Mouse (Mus musculus) erythroblast, adult 5-6 weeks (primary cell): Measurements from ENCODE around the gene Chrm4. TPM values are rescaled to one million over a fixed set of nuclear protein-coding genes. Genes with fewer than 3 reads are reported as not detected.
A peak's percentile ranks its signal among the peaks of the same experiment; 100 is the strongest.

ENCODE experiments used
- ATAC-seq: replicated peaks from 2 replicates; pipeline ENCODE4 v1.8.0; 2016; ENCODE audit warnings: moderate number of reproducible peaks, mild to moderate bottlenecking, moderate TSS enrichment, inconsistent platforms; ENCODE audit not compliant: poor library complexity, low FRiP score, severe bottlenecking
- total RNA-seq, 2 experiments: library from RNA; stranded (forward) in 1 of 2; stranded (reverse) in 1 of 2; fragments of 150-400 nt in 1 of 2; fragments of 200-764, 138-1000 nt in 1 of 2; gene quantifications; 2 replicates each; pipeline versions ENCODE4 v1.2.3 to v1.2.4; 2015 to 2017; ENCODE audit warnings: low replicate concordance in 2 of 2

Chrm4 gene
- total RNA-seq, 2 experiments from 2014 or later: not detected

GRCm38 (mm10) chr2:91959544-91960410 is 32.7 kb downstream of the Chrm4 start:
- no peak for ATAC-seq

- no peak for ATAC-seq
Measured at GRCm38 (mm10) chr2:91960459-91960858, 33.4 kb downstream of the Chrm4 start.

- no peak for ATAC-seq
Measured at GRCm38 (mm10) chr2:91961901-91962761, 35.1 kb downstream of the Chrm4 start.

- no peak for ATAC-seq
Measured at GRCm38 (mm10) chr2:91962864-91963401, 35.9 kb downstream of the Chrm4 start.

GRCm38 (mm10) chr2:91963443-91963932 is 36.4 kb downstream of the Chrm4 start:
- peak; percentile 79 for ATAC-seq

- ATAC-seq: no peak
Measured at GRCm38 (mm10) chr2:91964610-91965204, 37.7 kb downstream of the Chrm4 start.

GRCm38 (mm10) chr2:91965417-91965816 is 38.4 kb downstream of the Chrm4 start:
- ATAC-seq: no peak

GRCm38 (mm10) chr2:91966367-91966766 is 39.3 kb downstream of the Chrm4 start:
- no peak for ATAC-seq

GRCm38 (mm10) chr2:91967962-91968361 is 40.9 kb downstream of the Chrm4 start:
- ATAC-seq: no peak

GRCm38 (mm10) chr2:91971231-91972097 is 44.4 kb downstream of the Chrm4 start:
- no peak for ATAC-seq

GRCm38 (mm10) chr2:91972121-91972566 is 45.1 kb downstream of the Chrm4 start:
- ATAC-seq: no peak

GRCm38 (mm10) chr2:91973416-91974135 is 46.5 kb downstream of the Chrm4 start:
- no peak for ATAC-seq

- ATAC-seq: no peak
Measured at GRCm38 (mm10) chr2:91975581-91976541, 48.8 kb downstream of the Chrm4 start, which contains the start of gene Dgkz. Gene Dgkz, minus strand, starts transcription at chr2:91975864.

GRCm38 (mm10) chr2:91977960-91978359 is 50.9 kb downstream of the Chrm4 start:
- no peak for ATAC-seq
